Mouse (Mus musculus) lung, postnatal 0 days (tissue): ENCODE data around the gene Mia2. TPM values are rescaled to one million over a fixed set of nuclear protein-coding genes. Genes with fewer than 3 reads are reported as not detected.
A peak's percentile ranks its signal among the peaks of the same experiment; 100 is the strongest.
"Not testable (repeated sequence)": the region's sequence is repeated elsewhere in the genome, so short reads cannot be mapped to it uniquely, and the experiment has no call there.

Experiments
- ATAC-seq: fragments of 200-750 bp; cut with Nextera tagmentation; 2 replicates; pipeline ENCODE4 v1.8.0; 2017; ENCODE audit warnings: moderate library complexity
- DNase-seq: peaks from one replicate; pipeline ENCODE4 v3.0.0-alpha.2; 2016; ENCODE audit warnings: low spot score
- H3K27ac ChIP-seq: fragments of 300-500 bp; sonication (generic); 2 replicates; pipeline ENCODE4 v1.5.1; 2014; ENCODE audit warnings: antibody characterized with exemption, mild to moderate bottlenecking, low read length, mixed read lengths
- H3K27me3 ChIP-seq: fragments of 300-500 bp; sonication (generic); replicated peaks from 2 replicates; pipeline ENCODE4 v1.6.1; 2014; ENCODE audit warnings: low read length, mixed read lengths; ENCODE audit not compliant: insufficient read depth
- H3K36me3 ChIP-seq: fragments of 300-500 bp; sonication (generic); 2 replicates; pipeline ENCODE4 v1.6.1; 2014; ENCODE audit warnings: low read length, mixed read lengths; ENCODE audit not compliant: insufficient read depth
- H3K4me1 ChIP-seq: fragments of 300-500 bp; sonication (generic); 2 replicates; pipeline ENCODE4 v1.6.1; 2014; ENCODE audit warnings: antibody characterized with exemption, low read depth, low read length, mixed read lengths; ENCODE audit not compliant: insufficient read depth
- H3K4me2 ChIP-seq: fragments of 300-500 bp; sonication (generic); replicated peaks from 2 replicates; pipeline ENCODE4 v1.6.1; 2014; ENCODE audit warnings: low read depth, mild to moderate bottlenecking, low read length, moderate library complexity, mixed read lengths
- H3K4me3 ChIP-seq: fragments of 300-500 bp; sonication (generic); 2 replicates; pipeline ENCODE4 v1.5.1; 2014; ENCODE audit warnings: low read depth, low read length
- H3K9ac ChIP-seq: fragments of 300-500 bp; sonication (generic); replicated peaks from 2 replicates; pipeline ENCODE4 v1.6.1; 2014; ENCODE audit warnings: low read depth, mild to moderate bottlenecking
- H3K9me3 ChIP-seq: fragments of 300-500 bp; sonication (generic); 2 replicates; pipeline ENCODE4 v1.6.1; 2016; ENCODE audit warnings: low read length, mixed read lengths
- CTCF ChIP-seq: IDR thresholded peaks from 2 replicates; pipeline ENCODE4 v1.5.1; 2016; ENCODE audit warnings: antibody characterized with exemption, mild to moderate bottlenecking
- EP300 ChIP-seq: IDR thresholded peaks from 2 replicates; pipeline ENCODE4 v1.6.1; 2016; ENCODE audit warnings: antibody characterized with exemption, mild to moderate bottlenecking, control low read depth
- WGBS: fragments of 180-500 bp; shearing (Covaris S2); extraction: QIAGEN DNeasy Blood & Tissue Kit; methylation state at CpG from one replicate; pipeline ENCODE4 v1.1.7; 2014; 5-methylcytosine and 5-hydroxymethylcytosine counted together
- microRNA-seq: library from miRNA; unstranded; fragments of <30 nt; microRNA quantifications from one replicate; pipeline ENCODE4, GENCODE M21; 2016
- polyA plus RNA-seq: library from polyadenylated mRNA; unstranded; fragments of >200 nt; fragmentation: Nextera tagmentation; extraction: Ambion mirVana; gene quantifications from 2 replicates; pipeline ENCODE4 v1.2.1, GENCODE M21; 2015

Mia2 gene
- polyA plus RNA-seq, 1 experiment from 2014 or later = 78.9 TPM

DNA sequence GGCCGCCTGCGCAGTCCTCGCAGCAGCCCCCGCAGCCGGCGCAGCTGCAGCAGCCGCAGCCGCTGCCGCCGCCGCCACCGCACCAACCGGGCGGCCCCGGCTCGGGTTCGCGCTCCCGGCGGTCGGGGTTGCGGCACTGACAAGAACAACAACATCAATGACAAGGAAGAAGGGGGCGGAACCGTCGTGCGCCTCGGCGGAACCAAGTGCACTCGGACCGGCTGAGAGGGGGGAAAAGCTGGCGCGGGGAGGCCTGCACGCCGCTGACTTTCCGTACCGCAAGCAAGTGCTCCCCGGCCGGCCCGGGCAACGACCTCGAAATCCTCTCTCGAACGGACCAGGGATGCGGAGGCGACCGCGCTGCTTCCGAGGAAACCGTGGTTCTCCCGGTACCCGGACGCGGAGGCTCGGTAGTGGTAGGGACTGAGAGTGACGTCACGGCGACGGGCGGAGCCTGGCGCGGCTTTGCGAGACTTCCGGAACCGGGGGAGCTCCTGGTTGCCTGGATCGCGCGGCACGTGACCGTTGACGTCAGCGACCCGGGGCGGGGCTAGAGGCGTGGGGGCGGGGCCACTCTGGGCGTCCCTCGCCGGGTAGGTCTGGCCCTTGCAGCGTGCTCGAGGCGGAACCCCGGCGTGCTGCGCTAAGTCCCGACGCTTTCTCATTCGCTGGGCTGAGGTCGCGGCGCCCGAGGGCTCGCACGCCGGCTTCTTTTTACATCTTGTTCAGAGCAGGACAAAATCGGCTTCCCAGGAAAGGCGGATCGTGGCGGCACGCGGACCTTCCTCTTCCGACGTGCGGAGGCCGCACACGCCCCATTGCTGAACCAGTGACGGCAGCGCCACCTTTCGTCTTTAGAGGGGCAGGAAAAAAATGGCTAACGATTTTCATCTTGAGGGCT, 124.0 kb downstream of the Mia2 start, which contains the start of gene Fbxo33:
TSS of gene Fbxo33 (minus strand) at position 401 of the 901 bp plus-strand sequence.
- Histone ChIP-seq H3K9me3 (no peaks in the 10 kb centered on the region), H3K27ac (peak within 1 kb of the TSS; percentile 97), H3K9ac (peak within 1 kb of the TSS; percentile 89), H3K4me3 (peak within 1 kb of the TSS; percentile 98), H3K36me3 (no peaks in the 10 kb centered on the region), H3K4me1 (peaks cover 5% of the 10 kb centered on the region; the same call in 1 of the 2 replicates), H3K4me2 (peak within 1 kb of the TSS; percentile 76), H3K27me3 (no peaks in the 10 kb centered on the region)
- under 1% methylated on average over 90 of the region's 109 CpGs for WGBS
- ATAC-seq (peak; percentile 95), DNase-seq (peak; percentile 97)
- TF ChIP-seq EP300 (no peak; the same call in 1 of the 2 replicates), CTCF (peak; percentile 82)

DNA sequence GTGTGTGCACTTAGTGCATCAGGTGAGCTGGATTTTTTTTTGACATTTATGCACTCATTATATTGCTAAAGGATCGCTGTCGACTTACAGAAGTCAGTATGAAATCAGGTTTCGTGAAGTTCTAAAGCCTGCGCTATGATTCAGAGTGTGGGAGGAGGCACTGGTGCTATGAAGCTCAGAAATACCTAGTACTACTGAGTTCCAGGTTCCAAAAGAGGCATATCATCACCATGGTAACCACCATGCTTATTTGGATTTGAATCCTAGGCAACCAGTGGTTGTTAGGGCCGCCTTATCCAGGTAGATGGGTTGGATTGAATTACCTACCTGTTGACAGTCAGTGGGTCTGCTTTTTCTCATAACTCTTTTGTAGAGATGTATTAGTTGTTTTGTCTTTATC, 132.8 kb downstream of the Mia2 start:
- ATAC-seq = no peak
- 80% methylated on average over 5 of the region's 5 CpGs for WGBS
- no peak overlapping the region for H3K4me2 ChIP-seq

DNA sequence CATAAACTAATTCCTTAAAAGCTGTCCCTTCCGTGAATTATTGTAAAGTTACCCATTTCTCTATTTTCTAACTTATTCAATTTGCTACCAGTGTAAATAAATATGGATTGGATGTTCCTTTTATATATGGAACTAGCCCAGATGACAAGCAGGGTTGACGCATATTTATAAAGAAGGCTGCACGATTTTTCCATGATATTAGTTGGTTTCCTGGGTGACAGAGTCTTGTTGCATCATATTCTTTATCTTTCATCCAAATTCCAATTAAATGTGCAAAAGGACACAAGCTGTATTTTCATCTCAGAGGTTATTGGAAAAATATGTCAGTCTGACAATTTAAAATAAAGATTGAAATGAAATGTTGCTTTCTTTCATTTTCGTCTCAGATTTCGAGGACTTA, 142.8 kb downstream of the Mia2 start:
- Histone ChIP-seq H3K4me1 (no peaks in the 10 kb centered on the region), H3K9me3 (no peaks in the 10 kb centered on the region), H3K4me3 (no peak overlapping the region), H3K9ac (no peak overlapping the region), H3K27ac (no peak overlapping the region), H3K27me3 (no peaks in the 10 kb centered on the region), H3K4me2 (no peak overlapping the region), H3K36me3 (no peaks in the 10 kb centered on the region)
- DNase-seq (no peak), ATAC-seq (no peak)
- WGBS = 76% methylated on average over 5 of the region's 5 CpGs
- TF ChIP-seq CTCF = no peak
- TF ChIP-seq EP300 = no peak

More for the DNA sequence above, 132.8 kb downstream of the Mia2 start:
- H3K36me3 ChIP-seq = no peaks in the 10 kb centered on the region
- DNase-seq = no peak
- H3K9ac ChIP-seq = no peak overlapping the region
- H3K9me3 ChIP-seq = no peaks in the 10 kb centered on the region
- H3K4me1 ChIP-seq = no peaks in the 10 kb centered on the region
- H3K4me3 ChIP-seq = no peak overlapping the region
- no peak overlapping the region for H3K27ac ChIP-seq
- H3K27me3 ChIP-seq = no peaks in the 10 kb centered on the region
- TF ChIP-seq CTCF = no peak
- no peak for TF ChIP-seq EP300

DNA sequence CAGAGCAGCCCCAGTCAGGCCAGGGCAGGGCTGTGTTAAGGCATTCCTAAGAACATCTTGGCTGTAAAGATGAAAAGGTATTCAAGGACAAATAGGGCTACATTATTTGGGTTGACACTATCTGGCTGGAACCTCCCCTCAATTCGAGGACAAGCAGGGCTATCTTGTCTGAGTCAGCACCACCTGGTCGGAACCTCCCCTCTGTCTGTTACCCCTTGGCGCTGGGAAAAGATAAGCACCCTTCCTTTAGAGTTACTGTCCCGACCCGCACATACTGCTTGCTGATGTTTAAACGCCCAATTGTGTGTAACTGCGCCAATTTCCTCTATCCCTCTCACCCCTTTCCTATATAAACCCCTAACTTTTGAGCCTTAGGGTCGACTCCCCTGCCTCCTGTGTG, 145.4 kb downstream of the Mia2 start:
- not testable (repeated sequence) for H3K9ac ChIP-seq, H3K4me2 ChIP-seq, H3K4me3 ChIP-seq, H3K9me3 ChIP-seq, H3K27me3 ChIP-seq, H3K4me1 ChIP-seq, DNase-seq, H3K27ac ChIP-seq, H3K36me3 ChIP-seq, ATAC-seq
- 79% methylated on average over 8 of the region's 8 CpGs for WGBS

Small RNA genes lying within 50 kb of the gene (microRNA-seq; reads per million reads assigned to microRNA genes)
- not detected for gene Gm27284

Other genes with a start within 250 kb of the Mia2 start
- gene Sec23a, start 83.8 kb upstream of the Mia2 start, polyA plus RNA-seq = 29.0 and 33.7 TPM in 2 replicates
- gene Gemin2, start 82.4 kb upstream of the Mia2 start, polyA plus RNA-seq = 11.0 and 13.3 TPM in 2 replicates
- 139 and 143 TPM in 2 replicates for gene Trappc6b, start 34.3 kb upstream of the Mia2 start, polyA plus RNA-seq
- 40.5 and 47.3 TPM in 2 replicates for gene Pnn, start 28.9 kb upstream of the Mia2 start, polyA plus RNA-seq
- gene Fbxo33, start 123.9 kb downstream of the Mia2 start, polyA plus RNA-seq = 10.3 and 11.7 TPM in 2 replicates